Mouse (Mus musculus): ENCODE data around the gene Cmtm2b.
A peak's percentile ranks its signal among the peaks of the same experiment; 100 is the strongest.

Cmtm2b gene

GRCm38 (mm10) chr8:104343957-104344356 lies 21.9 kb downstream of the Cmtm2b start:
- peak; percentile 98 for DNase-seq

- peak; percentile 91 for DNase-seq
Measured at GRCm38 (mm10) chr8:104344622-104345021, 22.6 kb downstream of the Cmtm2b start.

GRCm38 (mm10) chr8:104346706-104347105 lies 24.7 kb downstream of the Cmtm2b start:
- DNase-seq = peak; percentile 86

- peak; percentile 93 for DNase-seq
Measured at GRCm38 (mm10) chr8:104348971-104349370, 26.9 kb downstream of the Cmtm2b start.

GRCm38 (mm10) chr8:104350047-104350446 lies 28.0 kb downstream of the Cmtm2b start:
- DNase-seq = no peak

GRCm38 (mm10) chr8:104353186-104353585 lies 31.2 kb downstream of the Cmtm2b start:
- no peak for DNase-seq

GRCm38 (mm10) chr8:104354504-104354903 lies 32.5 kb downstream of the Cmtm2b start:
- no peak for DNase-seq

- no peak for DNase-seq
Measured at GRCm38 (mm10) chr8:104358637-104359036, 36.6 kb downstream of the Cmtm2b start.

GRCm38 (mm10) chr8:104359778-104360456 lies 37.9 kb downstream of the Cmtm2b start:
- no peak for DNase-seq

- no peak for DNase-seq
Measured at GRCm38 (mm10) chr8:104365695-104366094, 43.7 kb downstream of the Cmtm2b start.

GRCm38 (mm10) chr8:104367398-104367797 lies 45.4 kb downstream of the Cmtm2b start:
- no peak for DNase-seq

GRCm38 (mm10) chr8:104369591-104369990 lies 47.6 kb downstream of the Cmtm2b start:
- no peak for DNase-seq

GRCm38 (mm10) chr8:104370071-104370470 lies 48.0 kb downstream of the Cmtm2b start:
- DNase-seq = no peak

- no peak for DNase-seq
Measured at GRCm38 (mm10) chr8:104371121-104371520, 49.1 kb downstream of the Cmtm2b start.

GRCm38 (mm10) chr8:104373779-104374178 lies 51.7 kb downstream of the Cmtm2b start:
- DNase-seq = peak; percentile 88

- DNase-seq = no peak
Measured at GRCm38 (mm10) chr8:104374269-104374668, 52.2 kb downstream of the Cmtm2b start.

- peak; percentile 95 for DNase-seq
Measured at GRCm38 (mm10) chr8:104374864-104375846, 53.1 kb downstream of the Cmtm2b start.

GRCm38 (mm10) chr8:104375959-104376358 lies 53.9 kb downstream of the Cmtm2b start:
- DNase-seq = no peak

- DNase-seq = no peak
Measured at GRCm38 (mm10) chr8:104376669-104377068, 54.6 kb downstream of the Cmtm2b start.

- no peak for DNase-seq
Measured at GRCm38 (mm10) chr8:104379301-104379836, 57.3 kb downstream of the Cmtm2b start.

GRCm38 (mm10) chr8:104380269-104380668 lies 58.2 kb downstream of the Cmtm2b start:
- DNase-seq = peak; percentile 87

All from heart, adult 11 months (tissue).